Mouse (Mus musculus): ENCODE data around the gene Magoh. TPM values are rescaled to one million over a fixed set of nuclear protein-coding genes. Genes with fewer than 3 reads are reported as not detected.
A peak's percentile ranks its signal among the peaks of the same experiment; 100 is the strongest.

The Magoh gene
- total RNA-seq, 2 experiments from 2014 or later: 33.9 to 41.7 TPM

GRCm38 (mm10) chr4:107892663-107893062, 13.1 kb downstream of the Magoh start:
- intact Hi-C loops (cut with DNase I): loop anchor here (2.0 to 5.0 kb wide), 3 partner anchors 186 to 435 kb away; partner anchors contain the start of gene Coa7
- no peak for DNase-seq (ENCODE audit: extremely low spot score in 1 of 2, low spot score in 2 of 2)
- Histone ChIP-seq H3K27ac (no peak overlapping the region), H3K4me3 (no peak overlapping the region)
- TF ChIP-seq CTCF (IDR thresholded peaks at IDR 0.05): peak; percentile 68

GRCm38 (mm10) chr4:107899211-107899927, 19.8 kb downstream of the Magoh start:
- no peak overlapping the region for H3K27ac ChIP-seq
- H3K4me3 ChIP-seq: no peak overlapping the region
- no peak for TF ChIP-seq CTCF (IDR thresholded peaks at IDR 0.05)
- no peak for DNase-seq (ENCODE audit: extremely low spot score in 1 of 2, low spot score in 2 of 2)
- intact Hi-C loops (cut with DNase I): no loop called here

GRCm38 (mm10) chr4:107900206-107900605, 20.7 kb downstream of the Magoh start:
- TF ChIP-seq CTCF (IDR thresholded peaks at IDR 0.05): no peak
- Histone ChIP-seq H3K4me3 (no peak overlapping the region), H3K27ac (no peak overlapping the region)
- intact Hi-C loops (cut with DNase I): no loop called here
- no peak for DNase-seq (ENCODE audit: extremely low spot score in 1 of 2, low spot score in 2 of 2)

GRCm38 (mm10) chr4:107904252-107904651, 24.7 kb downstream of the Magoh start:
- H3K27ac ChIP-seq: no peak overlapping the region
- H3K4me3 ChIP-seq: no peak overlapping the region
- DNase-seq (ENCODE audit: extremely low spot score in 1 of 2, low spot score in 2 of 2): no peak
- intact Hi-C loops (cut with DNase I): no loop called here
- no peak for TF ChIP-seq CTCF (IDR thresholded peaks at IDR 0.05)

DNA sequence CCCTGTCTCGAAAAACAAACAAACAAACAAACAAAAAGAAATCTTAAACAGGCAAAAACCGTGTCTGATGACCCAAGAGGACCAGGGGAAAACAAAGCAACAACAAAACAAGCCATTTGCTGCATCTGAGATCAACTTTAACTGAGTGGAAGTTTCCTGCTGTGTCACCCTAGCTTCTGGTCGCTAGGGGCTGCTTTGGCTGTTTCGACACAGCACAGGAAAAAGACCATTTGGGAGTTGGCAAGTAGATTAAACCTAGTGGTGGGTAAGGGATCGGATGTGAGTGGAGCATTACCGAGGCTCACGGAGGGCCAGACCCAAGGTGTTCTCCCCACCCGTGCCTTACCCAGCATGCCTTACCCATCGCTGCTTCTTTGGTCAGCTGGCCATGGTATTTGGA, 27.0 kb downstream of the Magoh start:
- no peak overlapping the region for H3K27ac ChIP-seq
- intact Hi-C loops (cut with DNase I): no loop called here
- H3K4me3 ChIP-seq: no peak overlapping the region
- no peak for TF ChIP-seq CTCF (IDR thresholded peaks at IDR 0.05)
- no peak for DNase-seq (ENCODE audit: extremely low spot score in 1 of 2, low spot score in 2 of 2)

DNA sequence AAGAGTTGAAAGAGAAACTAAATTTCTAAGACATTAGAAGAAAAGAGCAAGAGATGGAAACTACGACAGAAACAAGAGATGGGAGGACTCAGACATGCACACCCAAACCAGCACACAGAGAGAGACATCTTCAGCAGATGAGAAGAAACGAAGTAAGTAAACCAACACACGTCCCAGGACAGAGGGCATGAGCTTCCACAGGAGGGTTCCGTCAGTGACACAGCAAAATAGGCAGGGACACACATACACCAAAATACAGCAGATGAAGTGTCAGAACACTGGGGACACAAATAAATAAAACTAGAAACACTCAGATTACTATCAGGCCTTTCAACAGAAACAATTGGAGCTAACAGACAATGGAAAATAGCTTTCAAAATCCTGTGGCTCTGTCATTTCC, 30.5 kb downstream of the Magoh start:
- no peak overlapping the region for H3K4me3 ChIP-seq
- DNase-seq (ENCODE audit: extremely low spot score in 1 of 2, low spot score in 2 of 2): no peak
- intact Hi-C loops (cut with DNase I): no loop called here
- no peak overlapping the region for H3K27ac ChIP-seq
- TF ChIP-seq CTCF (IDR thresholded peaks at IDR 0.05): no peak

- no peak for TF ChIP-seq CTCF (IDR thresholded peaks at IDR 0.05)
- intact Hi-C loops (cut with DNase I): no loop called here
- DNase-seq (ENCODE audit: extremely low spot score in 1 of 2, low spot score in 2 of 2): no peak
- Histone ChIP-seq H3K4me3 (no peak overlapping the region), H3K27ac (no peak overlapping the region)
Observed at GRCm38 (mm10) chr4:107920336-107920735, 40.8 kb downstream of the Magoh start.

- no peak for DNase-seq (ENCODE audit: extremely low spot score in 1 of 2, low spot score in 2 of 2)
- TF ChIP-seq CTCF (IDR thresholded peaks at IDR 0.05): no peak
- Histone ChIP-seq H3K4me3 (no peak overlapping the region), H3K27ac (no peak overlapping the region)
- intact Hi-C loops (cut with DNase I): no loop called here
Observed at GRCm38 (mm10) chr4:107921152-107921695, 41.7 kb downstream of the Magoh start.

GRCm38 (mm10) chr4:107921952-107922351, 42.4 kb downstream of the Magoh start:
- TF ChIP-seq CTCF (IDR thresholded peaks at IDR 0.05): no peak
- intact Hi-C loops (cut with DNase I): no loop called here
- Histone ChIP-seq H3K4me3 (no peak overlapping the region), H3K27ac (no peak overlapping the region)
- DNase-seq (ENCODE audit: extremely low spot score in 1 of 2, low spot score in 2 of 2): no peak

- DNase-seq (ENCODE audit: extremely low spot score in 1 of 2, low spot score in 2 of 2): peak; percentile 59 to 78
- peak within 1 kb of the TSS; percentile 64 for H3K4me3 ChIP-seq
- no peak; the same call in none of the 2 replicates for TF ChIP-seq CTCF (IDR thresholded peaks at IDR 0.05)
- H3K27ac ChIP-seq: peak within 1 kb of the TSS; percentile 82
- intact Hi-C loops (cut with DNase I): no loop called here
Observed at GRCm38 (mm10) chr4:107923145-107923802, 43.7 kb downstream of the Magoh start, which contains the start of gene Cpt2. Gene Cpt2, minus strand, starts transcription at chr4:107923610.

- Histone ChIP-seq H3K27ac (no peak overlapping the region), H3K4me3 (peak overlapping the region; percentile 64)
- intact Hi-C loops (cut with DNase I): no loop called here
- DNase-seq (ENCODE audit: extremely low spot score in 1 of 2, low spot score in 2 of 2): no peak
- TF ChIP-seq CTCF (IDR thresholded peaks at IDR 0.05): no peak
Observed at GRCm38 (mm10) chr4:107923803-107924194, 44.2 kb downstream of the Magoh start.

GRCm38 (mm10) chr4:107928269-107928668, 48.7 kb downstream of the Magoh start:
- TF ChIP-seq CTCF (IDR thresholded peaks at IDR 0.05): no peak
- H3K27ac ChIP-seq: no peak overlapping the region
- H3K4me3 ChIP-seq: no peak overlapping the region
- no peak for DNase-seq (ENCODE audit: extremely low spot score in 1 of 2, low spot score in 2 of 2)
- intact Hi-C loops (cut with DNase I): no loop called here
